Mouse (Mus musculus) adrenal gland, postnatal 36 days (tissue): Measurements from ENCODE around the gene Sox3. TPM values are rescaled to one million over a fixed set of nuclear protein-coding genes. Genes with fewer than 3 reads are reported as not detected.

Experiments used
- DNase-seq, 2 experiments: peaks; one replicate each; pipeline ENCODE4 v3.0.0; 2021; ENCODE audit warnings: mixed read lengths in 1 of 2
- long read RNA-seq, 2 experiments: library from polyadenylated mRNA; stranded (forward); transcript quantifications; one replicate each; pipeline ENCODE4 v2.0.0; 2021; ENCODE audit warnings: borderline sequencing depth in 2 of 2
- total RNA-seq, 2 experiments: library from RNA; stranded (reverse); gene quantifications; 2 replicates each; pipeline ENCODE4 v1.2.3; 2021

Sox3 gene
- not detected for total RNA-seq
- long read RNA-seq, experiment 1 = 0 reads
- long read RNA-seq, experiment 2 = 0 reads

DNA sequence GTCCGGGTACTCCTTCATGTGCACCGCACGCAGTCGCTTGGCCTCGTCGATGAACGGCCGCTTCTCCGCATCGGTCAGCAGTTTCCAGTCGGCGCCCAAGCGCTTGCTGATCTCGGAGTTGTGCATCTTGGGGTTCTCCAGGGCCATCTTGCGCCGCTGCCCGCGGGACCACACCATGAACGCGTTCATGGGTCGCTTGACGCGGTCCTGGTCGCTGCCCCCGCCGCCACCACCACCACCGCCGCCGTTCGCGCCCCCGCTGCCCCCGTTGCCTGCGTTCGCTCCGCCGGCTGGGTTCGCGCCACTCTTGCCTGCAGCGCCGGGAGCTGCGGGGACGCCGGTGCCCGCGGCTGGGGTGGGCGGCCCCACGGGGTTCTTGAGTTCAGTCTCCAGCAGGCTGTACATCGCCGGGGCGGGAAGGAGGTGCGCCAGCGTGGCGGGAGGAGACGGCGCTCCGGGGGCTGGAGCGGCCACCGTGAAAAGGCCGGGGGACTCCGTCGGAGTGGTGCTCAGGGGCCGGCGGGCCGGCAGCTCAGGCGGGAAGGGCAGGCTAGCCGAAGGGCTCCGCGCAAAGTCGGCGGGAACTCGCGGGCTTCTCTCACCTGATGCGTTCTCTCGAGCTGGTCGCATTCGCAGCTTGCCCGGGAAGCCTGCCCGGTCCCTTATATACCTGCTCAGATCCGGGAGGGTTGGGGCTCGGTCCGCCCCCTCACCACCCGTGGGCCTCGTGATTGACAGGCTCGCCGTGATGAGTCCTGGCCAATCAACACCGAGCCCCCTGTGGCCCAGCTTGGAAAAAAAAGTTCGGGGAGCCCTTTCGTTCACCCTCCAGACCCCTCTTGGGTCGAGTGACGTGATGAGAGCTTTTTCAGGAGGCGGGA, at the start of gene Sox3:
Gene Sox3 (minus strand): TSS at position 630 of the 881 bp plus-strand sequence.
- no peak for DNase-seq

- no peak for DNase-seq
Observed at GRCm38 (mm10) chrX:60940225-60940624, 47.0 kb upstream of the Sox3 start.

DNA sequence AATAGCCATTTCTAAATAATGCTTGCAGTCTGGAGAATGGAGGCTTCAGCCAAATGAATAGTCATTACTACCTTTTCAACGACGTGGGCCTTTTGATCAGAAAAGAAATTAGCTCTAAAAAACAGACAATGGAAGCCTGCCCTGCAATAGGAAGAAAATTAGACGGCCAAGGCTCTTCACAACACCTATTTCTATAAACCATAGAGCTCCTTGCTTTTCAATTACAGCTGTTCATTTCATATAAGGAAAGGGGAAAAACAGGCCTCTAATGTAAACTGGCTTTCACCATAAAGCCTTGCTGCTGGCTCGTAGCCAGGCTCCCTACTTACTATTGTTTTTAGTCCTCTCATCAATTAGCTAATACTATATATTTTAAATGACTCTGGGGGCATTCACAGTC, 6.3 kb upstream of the Sox3 start:
- DNase-seq = no peak

DNA sequence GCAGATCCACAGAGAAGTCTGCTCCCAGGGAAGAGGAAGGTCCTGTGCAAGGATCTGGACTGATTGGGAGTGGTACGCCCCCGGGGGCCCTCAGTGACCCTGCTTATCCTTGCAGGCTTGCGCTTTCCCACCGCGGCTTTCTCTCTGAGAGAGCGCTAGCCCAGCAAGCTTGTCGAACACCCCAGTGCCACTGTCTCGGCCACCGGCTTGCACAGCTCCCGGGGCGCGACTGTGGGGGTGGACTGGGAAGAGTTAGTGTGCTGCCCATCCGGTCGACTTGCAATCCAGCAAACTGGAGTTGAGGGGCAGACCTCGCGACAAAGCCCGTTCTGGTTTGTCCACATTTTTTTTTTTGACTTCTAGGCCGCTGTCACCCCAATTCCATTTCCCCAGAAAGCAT, 5.4 kb upstream of the Sox3 start:
- DNase-seq = no peak

DNA sequence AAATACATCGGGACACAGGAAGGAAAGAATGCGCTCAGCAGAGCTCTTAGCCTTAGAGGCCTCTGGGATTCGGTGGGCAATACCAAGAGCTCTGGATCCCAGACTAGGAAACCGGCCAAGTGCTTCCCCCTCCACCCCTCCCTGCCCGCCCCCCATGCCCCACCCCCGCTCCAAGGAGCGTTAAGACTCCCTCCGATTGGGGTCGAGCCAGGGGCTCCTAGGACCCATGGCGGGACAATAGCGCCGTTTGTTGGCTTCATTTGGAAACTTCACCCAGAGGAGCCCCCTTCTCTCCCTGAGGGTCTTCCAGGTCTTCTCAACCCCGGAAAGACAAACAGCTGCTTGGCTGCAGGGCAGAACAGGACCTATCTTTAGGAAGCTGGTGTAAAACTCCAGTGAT, 3.1 kb upstream of the Sox3 start:
- DNase-seq = no peak

GRCm38 (mm10) chrX:60895416-60895815, 2.2 kb upstream of the Sox3 start:
- no peak for DNase-seq

DNA sequence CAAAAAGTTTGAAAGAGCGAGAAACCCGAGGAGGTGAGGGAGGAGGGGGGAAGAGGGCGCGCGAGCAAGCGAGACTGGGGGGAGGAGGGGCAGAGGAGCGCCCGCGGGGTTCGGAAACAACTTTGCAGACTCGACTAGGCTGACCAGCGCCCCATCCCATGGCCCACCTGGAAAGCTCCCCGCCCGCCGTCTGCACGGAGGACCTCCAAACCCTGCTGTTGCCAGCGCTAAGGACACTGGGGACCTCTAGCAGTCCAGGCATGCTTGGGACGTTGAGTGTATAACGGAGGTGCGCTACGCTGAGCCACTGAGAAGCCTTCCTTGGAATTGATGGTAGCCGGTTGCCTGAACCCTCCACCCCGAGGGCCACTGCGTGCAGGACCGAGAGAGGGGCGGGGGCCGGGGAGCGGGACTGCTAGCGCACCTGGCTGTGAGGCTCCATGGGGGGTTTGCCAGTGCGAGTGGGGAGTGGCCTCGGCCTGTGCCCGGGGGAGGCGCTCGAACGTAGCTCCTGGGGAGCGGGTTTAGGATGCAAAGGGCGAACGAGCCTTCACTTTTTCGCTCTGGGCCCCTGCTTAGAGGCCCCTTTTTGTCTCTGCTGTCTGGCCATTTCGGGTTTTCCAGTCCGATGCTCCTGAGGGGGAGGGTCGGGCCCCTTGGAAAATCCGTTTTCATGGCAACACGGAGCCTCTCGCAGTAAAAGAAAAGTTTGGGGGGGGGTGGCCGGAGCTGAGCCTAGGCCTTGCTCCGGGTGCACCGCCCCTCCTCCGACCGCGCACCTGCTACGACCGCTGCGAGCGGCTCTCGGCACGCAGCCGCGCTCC, 702 bp upstream of the Sox3 start:
- DNase-seq = no peak

GRCm38 (mm10) chrX:60892098-60892800, 981 bp downstream of the Sox3 start:
- DNase-seq = peak; percentile 12 to 16

DNA sequence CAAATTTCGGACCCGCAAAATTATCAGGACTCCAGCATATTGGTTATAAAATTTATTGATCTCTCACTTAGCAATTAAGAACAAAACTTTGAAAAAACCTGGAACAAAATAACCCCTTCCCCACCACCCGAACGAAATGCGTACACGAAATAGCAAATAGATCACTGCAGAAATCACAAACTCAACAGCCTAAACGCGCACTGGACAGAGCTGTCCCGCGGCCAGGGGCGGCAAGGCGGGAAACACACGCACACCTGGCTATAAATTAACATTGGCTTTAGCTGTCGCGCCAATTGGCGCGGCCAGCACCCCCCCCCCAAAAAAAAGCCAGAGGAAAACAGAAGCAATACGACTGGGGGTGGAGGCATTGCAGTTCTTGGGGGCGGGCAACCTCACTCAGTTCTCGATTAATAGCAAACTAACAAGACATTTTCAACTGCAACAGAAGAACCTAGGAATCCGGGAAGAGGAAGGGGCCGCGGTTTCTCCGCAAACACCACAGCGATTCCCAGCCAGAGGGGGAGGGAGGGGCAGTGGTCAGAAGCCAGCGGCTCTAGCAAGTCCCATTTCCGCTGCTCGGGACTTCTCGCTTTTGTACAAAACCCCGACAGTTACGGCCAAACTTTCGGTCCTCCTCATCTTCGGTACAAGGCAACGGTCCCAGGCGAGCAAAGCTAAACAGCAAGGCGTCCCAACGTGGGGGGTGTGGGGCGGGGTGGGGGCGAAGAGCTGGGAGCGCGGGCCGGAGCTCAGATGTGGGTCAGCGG, 1.7 kb downstream of the Sox3 start:
- DNase-seq = no peak

- DNase-seq = no peak
Observed at GRCm38 (mm10) chrX:60890651-60891050, 2.6 kb downstream of the Sox3 start.

DNA sequence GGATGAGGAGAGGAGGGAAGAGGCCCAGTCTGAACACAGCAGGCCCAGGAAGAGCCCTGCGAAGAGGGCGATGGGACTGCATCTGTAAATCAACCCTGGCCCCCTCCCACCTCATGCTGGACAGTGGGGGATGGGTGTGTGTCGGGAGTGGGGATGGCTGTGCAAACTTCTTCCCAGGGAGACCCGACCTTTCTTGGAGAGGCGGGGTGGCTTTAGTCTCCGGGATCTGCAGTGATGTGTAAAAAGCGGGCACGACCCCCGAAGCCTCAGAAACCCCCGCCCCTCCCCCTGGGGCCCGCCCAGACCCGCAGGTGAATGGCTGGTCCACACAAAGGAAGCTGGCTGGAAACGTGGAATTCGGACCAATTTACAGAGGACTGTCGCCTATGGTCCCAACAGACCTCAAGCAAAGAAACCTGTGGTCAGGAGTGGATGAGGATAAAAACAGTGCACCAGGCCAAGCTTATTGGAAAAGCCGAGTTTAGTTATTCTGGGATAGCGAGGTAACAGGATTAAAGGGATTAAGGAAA, 3.2 kb downstream of the Sox3 start:
- no peak for DNase-seq
